Mouse (Mus musculus): Measurements from ENCODE around the gene Nrd1. TPM values are rescaled to one million over a fixed set of nuclear protein-coding genes. Genes with fewer than 3 reads are reported as not detected.

Nrd1 gene
- total and polyA plus RNA-seq, 3 experiments, result 24.2 to 883 (median 72.7) TPM

DNA sequence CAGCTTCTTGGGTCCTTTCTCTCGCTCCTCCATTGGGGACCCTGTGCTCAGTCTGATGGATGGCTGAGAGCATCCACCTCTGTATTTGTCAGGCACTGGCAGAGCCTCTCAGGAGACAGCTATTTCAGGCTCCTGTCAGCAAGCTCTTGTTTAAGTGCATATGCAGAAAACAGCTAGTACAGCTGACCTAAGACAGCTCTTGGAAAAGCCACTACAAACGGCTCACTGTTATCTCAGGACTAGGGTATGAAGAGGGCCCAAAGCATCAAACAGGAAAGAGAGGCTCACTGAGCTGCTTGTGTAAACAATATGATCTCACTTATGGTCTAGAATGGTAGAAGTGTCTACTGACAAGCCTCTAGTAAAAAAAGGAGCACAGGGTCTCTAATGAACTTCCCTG, 93.8 kb downstream of the Nrd1 start:
- Histone ChIP-seq H3K79me2 (ENCODE audit: control insufficient read depth, insufficient read depth, low read length, poor library complexity) (no peaks in the 10 kb centered on the region), H3K27me3 (ENCODE audit: control insufficient read depth in 1 of 2, insufficient read depth in 2 of 2, low read length in 2 of 2) (no peaks in the 10 kb centered on the region), H3K4me3 (ENCODE audit: control insufficient read depth in 1 of 2, insufficient read depth in 1 of 2, low read depth in 2 of 2, low read length in 2 of 2) (no peak overlapping the region), H3K36me3 (ENCODE audit: control insufficient read depth in 1 of 2, insufficient read depth in 2 of 2, low read length in 2 of 2) (peaks cover 0 to 15% of the 10 kb centered on the region in 2 experiments; a peak in 3 of 4 replicates), H3K4me1 (ENCODE audit: control insufficient read depth in 1 of 2, insufficient read depth in 2 of 2, low read length in 2 of 2) (peaks cover 5 to 11% of the 10 kb centered on the region in 2 experiments; a peak in 3 of 4 replicates), H3K27ac (ENCODE audit: control insufficient read depth, low read depth, low read length) (no peak overlapping the region), H3K9me3 (replicated peaks; ENCODE audit: insufficient read depth, low read length) (no peaks in the 10 kb centered on the region), H3K9ac (ENCODE audit: control insufficient read depth, low read depth, low read length, poor library complexity, severe bottlenecking) (no peak overlapping the region)
- TF ChIP-seq NELFE (IDR thresholded peaks at IDR 0.05; ENCODE audit: low read depth, low read length) (no peak), POLR2AphosphoS2 (IDR thresholded peaks at IDR 0.05; ENCODE audit: low read length) (no peak), MXI1 (IDR thresholded peaks at IDR 0.05; ENCODE audit: low read depth, low read length) (no peak), ZC3H11A (IDR thresholded peaks at IDR 0.05; ENCODE audit: low read depth, low read length) (no peak), SMC3 (IDR thresholded peaks at IDR 0.05; ENCODE audit: low read depth, low read length) (no peak), CHD2 (IDR thresholded peaks at IDR 0.05; ENCODE audit: low read length) (no peak), CTCF (IDR thresholded peaks at IDR 0.05 in 2 of 3, conservative IDR thresholded peaks at IDR 0.05 in 1 of 3; ENCODE audit: control insufficient read depth in 1 of 3, insufficient read depth in 1 of 3, low read depth in 2 of 3, low read length in 3 of 3, poor library complexity in 1 of 3, severe bottlenecking in 1 of 3) (no peak), NRF1 (IDR thresholded peaks at IDR 0.05; ENCODE audit: insufficient read depth, low read depth, low read length, poor library complexity, severe bottlenecking) (no peak), SIN3A (IDR thresholded peaks at IDR 0.05; ENCODE audit: low read length) (no peak), RAD21 (IDR thresholded peaks at IDR 0.05; ENCODE audit: low read depth, low read length) (no peak), USF2 (IDR thresholded peaks at IDR 0.05; ENCODE audit: borderline replicate concordance in 1 of 2, insufficient read depth in 1 of 2, low read depth in 1 of 2, low read length in 2 of 2) (no peak), CHD1 (IDR thresholded peaks at IDR 0.05; ENCODE audit: low read depth, low read length) (no peak), ZMIZ1 (IDR thresholded peaks at IDR 0.05; ENCODE audit: low read depth, low read length) (no peak), MAFK (IDR thresholded peaks at IDR 0.05; ENCODE audit: borderline replicate concordance, low read depth, low read length) (no peak)
- DNase-seq (ENCODE audit: low read depth, low spot score), result peak; percentile 13

GRCm38 (mm10) chr4:109098861-109099260, 98.4 kb downstream of the Nrd1 start:
- H3K79me2 ChIP-seq (ENCODE audit: control insufficient read depth, insufficient read depth, low read length, poor library complexity), result no peaks in the 10 kb centered on the region
- no peak overlapping the region for H3K4me3 ChIP-seq (ENCODE audit: control insufficient read depth in 1 of 2, insufficient read depth in 1 of 2, low read depth in 2 of 2, low read length in 2 of 2)
- no peaks in the 10 kb centered on the region for H3K9me3 ChIP-seq (replicated peaks; ENCODE audit: insufficient read depth, low read length)
- peaks cover 3 to 13% of the 10 kb centered on the region in 2 experiments; a peak in 3 of 4 replicates for H3K4me1 ChIP-seq (ENCODE audit: control insufficient read depth in 1 of 2, insufficient read depth in 2 of 2, low read length in 2 of 2)
- no peak overlapping the region for H3K27ac ChIP-seq (ENCODE audit: control insufficient read depth, low read depth, low read length)
- peaks cover 0 to 15% of the 10 kb centered on the region in 2 experiments; a peak in 3 of 4 replicates for H3K36me3 ChIP-seq (ENCODE audit: control insufficient read depth in 1 of 2, insufficient read depth in 2 of 2, low read length in 2 of 2)
- no peak for DNase-seq (ENCODE audit: low read depth, low spot score)
- H3K27me3 ChIP-seq (ENCODE audit: control insufficient read depth in 1 of 2, insufficient read depth in 2 of 2, low read length in 2 of 2), result no peaks in the 10 kb centered on the region
- TF ChIP-seq RAD21 (IDR thresholded peaks at IDR 0.05; ENCODE audit: low read depth, low read length) (no peak), GATA1 (IDR thresholded peaks at IDR 0.05; ENCODE audit: low read depth, low read length) (peak; percentile 65)
- H3K9ac ChIP-seq (ENCODE audit: control insufficient read depth, low read depth, low read length, poor library complexity, severe bottlenecking), result no peak overlapping the region

GRCm38 (mm10) chr4:109102574-109102973, 102.1 kb downstream of the Nrd1 start:
- no peak for DNase-seq (ENCODE audit: low read depth, low spot score)
- H3K9me3 ChIP-seq (replicated peaks; ENCODE audit: insufficient read depth, low read length), result no peaks in the 10 kb centered on the region
- H3K27me3 ChIP-seq (ENCODE audit: control insufficient read depth in 1 of 2, insufficient read depth in 2 of 2, low read length in 2 of 2), result no peaks in the 10 kb centered on the region
- H3K4me1 ChIP-seq (ENCODE audit: control insufficient read depth in 1 of 2, insufficient read depth in 2 of 2, low read length in 2 of 2), result peaks cover 6 to 9% of the 10 kb centered on the region in 2 experiments; a peak in 3 of 4 replicates
- H3K79me2 ChIP-seq (ENCODE audit: control insufficient read depth, insufficient read depth, low read length, poor library complexity), result no peaks in the 10 kb centered on the region
- H3K27ac ChIP-seq (ENCODE audit: control insufficient read depth, low read depth, low read length), result no peak overlapping the region
- TF ChIP-seq ZMIZ1 (IDR thresholded peaks at IDR 0.05; ENCODE audit: low read depth, low read length) (no peak), ZKSCAN1 (IDR thresholded peaks at IDR 0.05; ENCODE audit: low read depth, low read length) (no peak), RAD21 (IDR thresholded peaks at IDR 0.05; ENCODE audit: low read depth, low read length) (no peak), TBP (IDR thresholded peaks at IDR 0.05; ENCODE audit: low read depth, low read length) (no peak), GATA1 (IDR thresholded peaks at IDR 0.05; ENCODE audit: low read depth, low read length) (no peak), JUND (IDR thresholded peaks at IDR 0.05; ENCODE audit: low read depth, low read length) (no peak), ETS1 (IDR thresholded peaks at IDR 0.05; ENCODE audit: low read depth, low read length) (no peak), USF1 (IDR thresholded peaks at IDR 0.05; ENCODE audit: low read depth, low read length) (no peak), RCOR1 (IDR thresholded peaks at IDR 0.05; ENCODE audit: low read depth, low read length) (no peak), CHD1 (IDR thresholded peaks at IDR 0.05; ENCODE audit: low read depth, low read length) (no peak), SMC3 (IDR thresholded peaks at IDR 0.05; ENCODE audit: low read depth, low read length) (no peak), MYC (IDR thresholded peaks at IDR 0.05; ENCODE audit: low read depth, low read length) (no peak), MEF2A (IDR thresholded peaks at IDR 0.05; ENCODE audit: extremely low read depth, insufficient replicate concordance, low read depth, low read length, poor library complexity, severe bottlenecking) (no peak)
- H3K9ac ChIP-seq (ENCODE audit: control insufficient read depth, low read depth, low read length, poor library complexity, severe bottlenecking), result no peak overlapping the region
- peaks cover 0 to 19% of the 10 kb centered on the region in 2 experiments; a peak in 3 of 4 replicates for H3K36me3 ChIP-seq (ENCODE audit: control insufficient read depth in 1 of 2, insufficient read depth in 2 of 2, low read length in 2 of 2)
- H3K4me3 ChIP-seq (ENCODE audit: control insufficient read depth in 1 of 2, insufficient read depth in 1 of 2, low read depth in 2 of 2, low read length in 2 of 2), result no peak overlapping the region

Measured in MEL (cell line).